Mouse (Mus musculus) spleen, adult 2 months (tissue): ENCODE measurements around the gene Pwwp2a.

Source experiments
- CTCF ChIP-seq: fragments of 200-500 bp; IDR thresholded peaks from 2 replicates; pipeline ENCODE4 v1.5.1; 2011; ENCODE audit warnings: mild to moderate bottlenecking, inconsistent platforms; ENCODE audit not compliant: insufficient read depth, insufficient read length, insufficient replicate concordance; ENCODE audit errors: extremely low read depth
- POLR2A ChIP-seq: fragments of 200-500 bp; IDR thresholded peaks from 2 replicates; pipeline ENCODE4 v1.6.1; 2011; ENCODE audit warnings: low read depth, low read length, inconsistent platforms

- no peak for TF ChIP-seq CTCF
- TF ChIP-seq POLR2A = no peak
These were observed 48.6 kb upstream of the Pwwp2a start for GRCm38 (mm10) chr11:43633165-43633564.
